Mouse (Mus musculus) liver, embryonic 14.5 days (tissue): ENCODE data around the gene Stard5. TPM values are rescaled to one million over a fixed set of nuclear protein-coding genes. Genes with fewer than 3 reads are reported as not detected.

Experiments used
- ATAC-seq: fragments of 200-750 bp; cut with Nextera tagmentation; 2 replicates; pipeline ENCODE4 v1.8.0; 2017; ENCODE audit warnings: moderate number of reproducible peaks, mild to moderate bottlenecking, moderate library complexity; ENCODE audit not compliant: insufficient read depth
- DNase-seq, 3 experiments: peaks; one replicate each; pipeline ENCODE4 v3.0.0-alpha.2; 2012 to 2013; ENCODE audit warnings: low read depth in 3 of 3, low spot score in 3 of 3
- H3K27ac ChIP-seq: fragments of 300-500 bp; sonication (generic); 2 replicates; pipeline ENCODE4 v1.5.1; 2014; ENCODE audit warnings: moderate library complexity, mild to moderate bottlenecking, control low read depth, inconsistent platforms
- H3K27me3 ChIP-seq: fragments of 300-500 bp; sonication (generic); 2 replicates; pipeline ENCODE4 v1.6.1; 2014; ENCODE audit warnings: mild to moderate bottlenecking, low read length, moderate library complexity; ENCODE audit not compliant: control insufficient read depth, insufficient read depth
- H3K36me3 ChIP-seq: fragments of 300-500 bp; sonication (generic); replicated peaks from 2 replicates; pipeline ENCODE4 v1.6.1; 2014; ENCODE audit warnings: low read depth; ENCODE audit not compliant: control insufficient read depth, insufficient read depth
- H3K4me1 ChIP-seq, 2 experiments: fragments of 200-500 bp in 1 of 2; fragments of 300-500 bp in 1 of 2; sonication (generic) in 1 of 2; replicated peaks; 2 replicates each; pipeline ENCODE4 v1.6.1; 2012 to 2014; ENCODE audit warnings: antibody characterized with exemption in 1 of 2, inconsistent platforms in 1 of 2, low read length in 1 of 2; ENCODE audit not compliant: control insufficient read depth in 2 of 2, insufficient read depth in 2 of 2
- H3K4me2 ChIP-seq: fragments of 300-500 bp; sonication (generic); 2 replicates; pipeline ENCODE4 v1.6.1; 2014; ENCODE audit warnings: low read depth, mild to moderate bottlenecking, control low read depth, moderate library complexity
- H3K4me3 ChIP-seq, 2 experiments: fragments of 200-500 bp in 1 of 2; fragments of 300-500 bp in 1 of 2; sonication (generic) in 1 of 2; 2 replicates each; pipeline ENCODE4 v1.5.1; 2012 to 2014; ENCODE audit warnings: low read depth in 2 of 2, low read length in 2 of 2, mild to moderate bottlenecking in 2 of 2, control low read depth in 1 of 2, inconsistent platforms in 1 of 2, moderate library complexity in 1 of 2; ENCODE audit not compliant: insufficient read depth in 1 of 2
- H3K9ac ChIP-seq: fragments of 300-500 bp; sonication (generic); replicated peaks from 2 replicates; pipeline ENCODE4 v1.6.1; 2014; ENCODE audit warnings: mild to moderate bottlenecking, control low read depth, moderate library complexity
- H3K9me3 ChIP-seq: fragments of 300-500 bp; sonication (generic); 2 replicates; pipeline ENCODE4 v1.6.1; 2016; ENCODE audit warnings: low read length, mixed read lengths; ENCODE audit not compliant: control insufficient read depth
- CTCF ChIP-seq: IDR thresholded peaks from 2 replicates; pipeline ENCODE4 v1.5.1; 2016; ENCODE audit warnings: antibody characterized with exemption, low read depth, control low read depth
- EP300 ChIP-seq: IDR thresholded peaks from 2 replicates; pipeline ENCODE4 v1.6.1; 2016; ENCODE audit warnings: antibody characterized with exemption, low read depth
- WGBS: fragments of 180-500 bp; shearing (Covaris S2); extraction: QIAGEN DNeasy Blood & Tissue Kit; methylation state at CpG from one replicate; pipeline ENCODE4 v1.1.7; 2014; ENCODE audit not compliant: insufficient replicate concordance; 5-methylcytosine and 5-hydroxymethylcytosine counted together
- polyA plus RNA-seq, 2 experiments: library from polyadenylated mRNA; depleted of rRNA in 1 of 2; stranded (reverse) in 1 of 2; unstranded in 1 of 2; fragments of >200 nt; fragmentation: Nextera tagmentation in 1 of 2; extraction: Ambion mirVana in 1 of 2; gene quantifications; 2 replicates each; pipeline versions ENCODE4 v1.2.1 to v1.2.3; 2012 to 2014

Stard5 gene
- polyA plus RNA-seq, 2 experiments: 5.3 to 7.5 TPM

GRCm38 (mm10) chr7:83624065-83624464 lies 7.7 kb upstream of the Stard5 start:
- H3K4me2 ChIP-seq: no peak overlapping the region
- WGBS: 52% methylated on average over 1 of the region's 1 CpGs
- no peak for ATAC-seq

GRCm38 (mm10) chr7:83626557-83627257 lies 5.1 kb upstream of the Stard5 start:
- Histone ChIP-seq H3K27ac (no peak overlapping the region), H3K4me3 (no peak overlapping the region), H3K36me3 (no peaks in the 10 kb centered on the region), H3K9me3 (no peaks in the 10 kb centered on the region), H3K9ac (no peak overlapping the region), H3K27me3 (no peaks in the 10 kb centered on the region), H3K4me2 (no peak overlapping the region), H3K4me1 (peaks cover 4 to 5% of the 10 kb centered on the region in 2 experiments; a peak in 2 of 4 replicates)
- TF ChIP-seq EP300: no peak
- TF ChIP-seq CTCF: no peak
- 60% methylated on average over 8 of the region's 8 CpGs for WGBS
- no peak for DNase-seq
- no peak for ATAC-seq

More at GRCm38 (mm10) chr7:83624065-83624464, 7.7 kb upstream of the Stard5 start:
- no peak for TF ChIP-seq EP300
- no peak for TF ChIP-seq CTCF
- Histone ChIP-seq H3K27ac (no peak overlapping the region), H3K36me3 (no peaks in the 10 kb centered on the region), H3K4me3 (no peak overlapping the region), H3K9me3 (no peaks in the 10 kb centered on the region), H3K4me1 (no peaks in the 10 kb centered on the region), H3K27me3 (no peaks in the 10 kb centered on the region), H3K9ac (no peak overlapping the region)
- DNase-seq: no peak

DNA sequence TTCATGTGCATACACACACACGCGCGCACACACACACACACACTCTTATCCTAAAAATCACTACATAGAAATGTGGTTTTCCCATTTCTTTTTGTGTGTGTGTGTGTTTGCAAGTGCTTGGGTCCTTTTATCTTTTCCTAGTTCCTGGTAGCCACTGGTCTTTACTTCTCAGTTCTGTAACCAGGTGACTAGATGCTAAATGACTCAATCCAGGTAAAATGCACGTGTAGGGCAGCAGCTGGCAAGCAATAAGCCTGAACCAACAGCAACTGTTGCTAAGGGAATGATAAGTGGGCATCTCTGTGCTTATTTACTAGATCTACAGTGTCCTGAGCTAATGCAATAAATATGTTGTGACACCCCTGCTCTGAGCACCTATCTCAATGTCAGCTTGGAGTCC lies 4.4 kb upstream of the Stard5 start:
- WGBS: 76% methylated on average over 4 of the region's 4 CpGs
- Histone ChIP-seq H3K9ac (no peak overlapping the region), H3K9me3 (no peaks in the 10 kb centered on the region), H3K4me1 (peaks cover 4 to 5% of the 10 kb centered on the region in 2 experiments; a peak in 2 of 4 replicates), H3K4me3 (no peak overlapping the region), H3K4me2 (no peak overlapping the region), H3K27ac (no peak overlapping the region), H3K36me3 (no peaks in the 10 kb centered on the region), H3K27me3 (no peaks in the 10 kb centered on the region)
- ATAC-seq (no peak), DNase-seq (no peak)
- TF ChIP-seq CTCF: no peak
- TF ChIP-seq EP300: no peak

- Histone ChIP-seq H3K36me3 (no peaks in the 10 kb centered on the region), H3K27me3 (no peaks in the 10 kb centered on the region), H3K9ac (peak overlapping the region; percentile 64), H3K4me2 (peak overlapping the region; percentile 80), H3K27ac (no peak overlapping the region), H3K9me3 (no peaks in the 10 kb centered on the region), H3K4me1 (peaks cover 10 to 17% of the 10 kb centered on the region in 2 experiments), H3K4me3 (peak overlapping the region; percentile 61 to 62)
- DNase-seq: no peak
- TF ChIP-seq CTCF: no peak; the same call in 1 of the 2 replicates
- no peak for TF ChIP-seq EP300
- WGBS: 7% methylated on average over 11 of the region's 11 CpGs
- peak; percentile 66 for ATAC-seq
Measured at GRCm38 (mm10) chr7:83631073-83631827, 509 bp upstream of the Stard5 start.

GRCm38 (mm10) chr7:83632682-83633120 lies 942 bp downstream of the Stard5 start:
- H3K9ac ChIP-seq: peak overlapping the region; percentile 60
- WGBS: 52% methylated on average over 6 of the region's 6 CpGs

More at GRCm38 (mm10) chr7:83632682-83633120, 942 bp downstream of the Stard5 start:
- H3K4me3 ChIP-seq: peak overlapping the region; percentile 36 to 61; a peak in 3 of 4 replicates
- no peak for TF ChIP-seq CTCF
- TF ChIP-seq EP300: no peak
- peaks cover 10 to 17% of the 10 kb centered on the region in 2 experiments for H3K4me1 ChIP-seq
- H3K27me3 ChIP-seq: no peaks in the 10 kb centered on the region
- ATAC-seq (no peak), DNase-seq (no peak)
- peak overlapping the region; percentile 80 for H3K4me2 ChIP-seq
- H3K36me3 ChIP-seq: no peaks in the 10 kb centered on the region
- H3K27ac ChIP-seq: no peak overlapping the region
- no peaks in the 10 kb centered on the region for H3K9me3 ChIP-seq
